Mouse (Mus musculus): ENCODE measurements at regions not wholly inside any gene's neighbourhood (a gene's known extent, or its start where the extent isn't known, plus 50 kb on each side); places are given as distances from the start of the nearest gene placed in this dataset.

GRCm38 (mm10) chr14:15204284-15204683, 234.5 kb downstream of the Lrrc3b start:
- Histone ChIP-seq H3K9ac (ENCODE audit: low read depth, low read length) (no peak overlapping the region), H3K4me3 (no peak overlapping the region), H3K27ac (no peak overlapping the region), H3K79me2 (replicated peaks; ENCODE audit: control insufficient read depth, insufficient read depth, low read length) (no peaks in the 10 kb centered on the region), H3K36me3 (ENCODE audit: control insufficient read depth, insufficient read depth, low read length) (no peaks in the 10 kb centered on the region), H3K27me3 (ENCODE audit: control insufficient read depth, insufficient read depth, low read length) (no peaks in the 10 kb centered on the region), H3K4me1 (ENCODE audit: control insufficient read depth, insufficient read depth, low read length) (no peaks in the 10 kb centered on the region)
- no peak for TF ChIP-seq POLR2A (IDR thresholded peaks at IDR 0.05; ENCODE audit: insufficient read depth, low read depth, low read length)
- intact Hi-C loops (cut with DNase I): loop anchor here (10.0 kb wide), 1 partner anchor 59 kb away; no protein-coding TSS in a partner anchor
- WGBS: 27% methylated on average over 3 of the region's 3 CpGs
- DNase-seq: no peak

Measured in heart, adult 2 months (tissue).